29 mouse cellular contexts compared by ENCODE assay signal in genomic region chr14:32261741-32262140, GRCm38 (mm10).
"Had no signal": no experiment of that assay in that cellular context is flagged by ENCODE, and none has a peak within 500 bp of the region (broad histone marks: within the 10 kb centered on the region; RNA-seq: fewer than 3 reads in every experiment).

No protein-coding gene starts in this region.

- H3K4me2 ChIP-seq: limb, embryonic 12.5 days; limb, embryonic 13.5 days; limb, embryonic 15.5 days; liver, embryonic 11.5 days; liver, embryonic 12.5 days; liver, embryonic 13.5 days; liver, embryonic 15.5 days; lung, embryonic 14.5 days; lung, embryonic 15.5 days; midbrain, embryonic 11.5 days; midbrain, embryonic 12.5 days; midbrain, embryonic 13.5 days; midbrain, embryonic 15.5 days; neural tube, embryonic 12.5 days had no signal

- DNase-seq: layer of hippocampus, postnatal 36 days; left cerebral cortex, postnatal 4 days; liver; liver, embryonic 13.5 days; liver, postnatal 0 days; lung, embryonic 14.5 days; lung, postnatal 10 days; lung, postnatal 4 days; midbrain, embryonic 14.5 days had no signal

- H3K27ac ChIP-seq: left cerebral cortex, adult 2 months; limb, embryonic 10.5 days; limb, embryonic 12.5 days; limb, embryonic 13.5 days; limb, embryonic 15.5 days; liver, embryonic 12.5 days; liver, embryonic 13.5 days; liver, embryonic 14.5 days; liver, embryonic 15.5 days; lung, embryonic 15.5 days; macrophage; midbrain, embryonic 10.5 days; midbrain, embryonic 12.5 days; midbrain, embryonic 13.5 days; midbrain, embryonic 15.5 days; neural tube, embryonic 12.5 days had no signal

- H3K9ac ChIP-seq: limb, embryonic 12.5 days; limb, embryonic 13.5 days; limb, embryonic 15.5 days; liver, embryonic 12.5 days; liver, embryonic 13.5 days; liver, embryonic 14.5 days; liver, embryonic 15.5 days; liver, postnatal 0 days; lung, embryonic 14.5 days; lung, embryonic 15.5 days; midbrain, embryonic 12.5 days; midbrain, embryonic 13.5 days; midbrain, embryonic 15.5 days; neural tube, embryonic 12.5 days had no signal

- H3K4me3 ChIP-seq: left cerebral cortex, adult 2 months; limb, embryonic 10.5 days; limb, embryonic 12.5 days; limb, embryonic 13.5 days; limb, embryonic 15.5 days; liver, embryonic 12.5 days; liver, embryonic 13.5 days; liver, embryonic 15.5 days; lung, embryonic 15.5 days; megakaryocyte, embryonic 14.5 days; midbrain, embryonic 10.5 days; midbrain, embryonic 12.5 days; midbrain, embryonic 13.5 days; midbrain, embryonic 15.5 days; myocyte; neural tube, embryonic 12.5 days had no signal

- H3K27me3 ChIP-seq: limb, embryonic 12.5 days; limb, embryonic 13.5 days; limb, embryonic 15.5 days; liver, embryonic 12.5 days; liver, embryonic 13.5 days; liver, embryonic 15.5 days; lung, embryonic 15.5 days; megakaryocyte, embryonic 14.5 days; midbrain, embryonic 12.5 days; midbrain, embryonic 13.5 days; midbrain, embryonic 15.5 days; neural tube, embryonic 12.5 days had no signal

- H3K9me3 ChIP-seq: limb, embryonic 10.5 days; limb, embryonic 12.5 days; limb, embryonic 13.5 days; limb, embryonic 15.5 days; liver, embryonic 12.5 days; liver, embryonic 13.5 days; liver, embryonic 15.5 days; lung, embryonic 15.5 days; megakaryocyte, embryonic 14.5 days; midbrain, embryonic 10.5 days; midbrain, embryonic 12.5 days; midbrain, embryonic 13.5 days; midbrain, embryonic 15.5 days; neural tube, embryonic 12.5 days had no signal

- H3K4me1 ChIP-seq: limb, embryonic 10.5 days; limb, embryonic 12.5 days; limb, embryonic 13.5 days; limb, embryonic 15.5 days; liver, embryonic 12.5 days; liver, embryonic 13.5 days; liver, embryonic 15.5 days; lung, embryonic 15.5 days; megakaryocyte, embryonic 14.5 days; midbrain, embryonic 10.5 days; midbrain, embryonic 12.5 days; midbrain, embryonic 13.5 days; midbrain, embryonic 15.5 days; neural tube, embryonic 12.5 days had no signal

- ATAC-seq: liver, embryonic 12.5 days; liver, postnatal 0 days; midbrain, embryonic 13.5 days; midbrain, embryonic 15.5 days; midbrain, embryonic 16.5 days had no signal
